Mouse (Mus musculus) liver, adult 2 months (tissue): ENCODE results near the gene Sds.

Experiments used
- CTCF ChIP-seq: fragments of 200-500 bp; IDR thresholded peaks from 2 replicates; pipeline ENCODE4 v1.5.1; 2011; ENCODE audit warnings: low read depth, low read length, control low read depth
- POLR2A ChIP-seq: fragments of 200-500 bp; IDR thresholded peaks from 2 replicates; pipeline ENCODE4 v1.6.1; 2011; ENCODE audit warnings: low read length, control low read depth; ENCODE audit not compliant: insufficient read depth; ENCODE audit errors: extremely low read depth

DNA sequence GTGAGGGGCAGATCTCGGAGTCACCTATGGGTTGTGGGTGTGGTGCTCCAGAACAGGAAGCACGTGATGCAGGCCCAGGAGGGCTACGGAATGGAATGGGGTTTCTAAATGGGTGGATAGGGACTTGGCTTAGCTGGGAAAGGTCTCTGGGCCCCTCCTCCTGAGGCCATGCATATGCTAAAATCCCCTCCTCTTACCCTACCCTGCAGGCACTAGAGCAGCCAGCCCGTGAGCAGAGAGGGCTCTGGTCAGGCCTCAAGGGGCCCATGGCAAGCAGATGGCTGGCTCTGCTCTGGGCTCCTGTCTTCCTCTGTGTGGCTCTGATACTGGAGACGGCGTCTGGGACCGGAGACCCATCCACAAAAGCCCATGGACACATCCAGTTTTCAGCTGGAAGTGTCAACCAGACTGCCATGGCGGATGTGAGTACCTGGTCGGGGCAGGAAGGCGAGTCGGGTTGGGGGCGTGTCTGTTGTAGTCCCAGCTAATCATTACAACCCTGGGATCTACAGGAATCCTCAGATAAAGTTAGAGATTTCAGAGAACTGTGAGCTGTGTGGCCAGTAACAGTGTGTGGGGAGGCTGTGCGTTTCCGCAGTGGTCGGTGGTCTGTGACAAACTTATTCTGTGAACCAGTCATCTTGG is 36.7 kb downstream of the Sds start:
- TF ChIP-seq CTCF: no peak
- no peak for TF ChIP-seq POLR2A
